Mouse (Mus musculus): ENCODE data around the gene Alg12.

Gene Alg12

DNA sequence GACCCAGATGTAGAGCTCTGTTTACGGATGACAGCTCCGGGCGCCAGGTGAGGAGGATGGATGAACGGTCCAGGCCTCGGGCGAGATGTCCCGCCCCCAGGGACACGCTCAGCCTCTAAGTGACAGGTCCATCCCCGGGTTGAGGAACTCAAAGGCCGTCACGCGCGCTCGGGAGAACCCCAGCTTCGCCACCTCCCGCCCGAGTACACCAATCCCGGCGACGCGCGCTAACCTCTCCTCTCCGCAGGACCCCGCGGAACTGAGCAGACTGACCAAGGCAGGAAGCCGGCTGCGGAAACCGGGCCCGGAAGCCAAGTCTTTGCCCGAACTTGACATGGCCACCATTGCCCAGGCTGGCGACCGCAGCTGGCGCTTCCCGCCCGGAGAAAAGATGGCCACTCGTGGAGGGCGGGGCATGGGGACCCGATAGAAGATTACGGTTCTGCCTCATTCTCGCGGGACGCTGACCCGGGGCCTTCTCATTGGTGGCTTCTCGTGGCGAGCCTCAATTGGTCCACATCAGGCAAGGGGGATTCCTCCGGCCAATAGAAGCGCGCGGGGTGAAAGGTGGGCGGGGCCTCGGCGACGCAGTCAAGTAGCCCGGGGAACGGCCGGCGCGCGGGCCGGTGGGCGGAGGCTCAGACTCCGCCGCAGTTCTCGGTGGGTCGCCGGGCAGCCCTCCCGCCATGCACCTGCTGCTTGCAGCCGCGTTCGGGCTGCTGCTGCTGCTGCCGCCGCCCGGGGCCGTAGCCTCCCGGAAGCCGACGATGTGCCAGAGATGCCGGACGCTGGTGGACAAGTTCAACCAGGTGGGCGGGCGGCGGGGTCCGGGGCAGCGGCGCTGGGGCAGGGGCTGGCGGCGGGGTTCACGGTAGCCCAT, at the start of gene Alg12, which contains the start of gene Creld2:
TSS of gene Alg12 (minus strand) at position 293 of the 880 bp plus-strand sequence.
TSS of gene Creld2 (plus strand) at position 621 of the 880 bp plus-strand sequence.
- DNase-seq (ENCODE audit: low spot score), result peak; percentile 100

- DNase-seq (ENCODE audit: low spot score), result peak; percentile 70
These were observed 49.1 kb upstream of the Alg12 start for GRCm38 (mm10) chr15:88868024-88868742.

GRCm38 (mm10) chr15:88867368-88868023, 48.4 kb upstream of the Alg12 start:
- DNase-seq (ENCODE audit: low spot score), result peak; percentile 83

- no peak for DNase-seq (ENCODE audit: low spot score)
These were observed 47.8 kb upstream of the Alg12 start for GRCm38 (mm10) chr15:88866934-88867356.

- DNase-seq (ENCODE audit: low spot score), result no peak
These were observed 47.0 kb upstream of the Alg12 start for GRCm38 (mm10) chr15:88865888-88866695.

- no peak for DNase-seq (ENCODE audit: low spot score)
These were observed 45.9 kb upstream of the Alg12 start for GRCm38 (mm10) chr15:88865061-88865460.

GRCm38 (mm10) chr15:88864270-88865030, 45.3 kb upstream of the Alg12 start:
- no peak for DNase-seq (ENCODE audit: low spot score)

- DNase-seq (ENCODE audit: low spot score), result peak; percentile 95
These were observed 44.6 kb upstream of the Alg12 start for GRCm38 (mm10) chr15:88863695-88864231.

DNA sequence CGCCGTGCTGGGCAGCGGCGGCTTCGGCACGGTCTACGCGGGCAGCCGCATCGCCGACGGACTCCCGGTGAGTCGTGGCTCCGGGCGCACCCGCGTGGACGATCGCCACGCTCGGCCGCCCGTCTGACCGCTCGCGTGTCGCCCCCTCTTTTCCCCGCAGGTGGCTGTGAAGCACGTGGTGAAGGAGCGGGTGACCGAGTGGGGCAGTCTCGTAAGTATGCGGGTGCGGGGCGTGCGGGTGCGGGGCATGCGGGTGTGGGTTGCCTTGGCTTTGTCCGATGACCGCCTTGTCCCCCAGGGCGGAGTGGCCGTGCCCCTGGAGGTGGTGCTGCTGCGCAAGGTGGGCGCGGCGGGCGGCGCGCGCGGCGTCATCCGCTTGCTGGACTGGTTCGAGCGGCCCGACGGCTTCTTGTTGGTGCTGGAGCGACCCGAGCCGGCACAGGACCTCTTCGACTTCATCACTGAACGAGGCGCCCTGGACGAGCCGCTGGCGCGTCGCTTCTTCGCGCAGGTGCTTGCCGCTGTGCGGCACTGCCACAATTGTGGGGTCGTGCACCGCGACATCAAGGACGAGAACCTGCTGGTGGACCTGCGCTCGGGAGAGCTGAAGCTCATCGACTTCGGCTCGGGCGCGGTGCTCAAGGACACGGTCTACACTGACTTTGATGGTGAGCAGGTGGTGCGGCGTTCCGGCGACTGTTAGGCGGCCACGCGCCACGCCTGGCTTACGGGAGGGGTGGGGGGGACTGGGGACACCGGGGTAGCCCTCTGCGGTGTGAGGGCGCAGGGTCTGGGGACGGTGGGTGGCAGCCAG, 44.0 kb upstream of the Alg12 start:
- no peak for DNase-seq (ENCODE audit: low spot score)

- DNase-seq (ENCODE audit: low spot score), result peak; percentile 97
These were observed 42.9 kb upstream of the Alg12 start, which contains the start of gene Pim3 for GRCm38 (mm10) chr15:88861772-88862622. TSS of gene Pim3 (plus strand) at chr15:88862186.

- DNase-seq (ENCODE audit: low spot score), result no peak
These were observed 41.7 kb upstream of the Alg12 start for GRCm38 (mm10) chr15:88860781-88861180.

GRCm38 (mm10) chr15:88859206-88859970, 40.3 kb upstream of the Alg12 start:
- no peak for DNase-seq (ENCODE audit: low spot score)

GRCm38 (mm10) chr15:88858707-88859106, 39.6 kb upstream of the Alg12 start:
- no peak for DNase-seq (ENCODE audit: low spot score)

DNA sequence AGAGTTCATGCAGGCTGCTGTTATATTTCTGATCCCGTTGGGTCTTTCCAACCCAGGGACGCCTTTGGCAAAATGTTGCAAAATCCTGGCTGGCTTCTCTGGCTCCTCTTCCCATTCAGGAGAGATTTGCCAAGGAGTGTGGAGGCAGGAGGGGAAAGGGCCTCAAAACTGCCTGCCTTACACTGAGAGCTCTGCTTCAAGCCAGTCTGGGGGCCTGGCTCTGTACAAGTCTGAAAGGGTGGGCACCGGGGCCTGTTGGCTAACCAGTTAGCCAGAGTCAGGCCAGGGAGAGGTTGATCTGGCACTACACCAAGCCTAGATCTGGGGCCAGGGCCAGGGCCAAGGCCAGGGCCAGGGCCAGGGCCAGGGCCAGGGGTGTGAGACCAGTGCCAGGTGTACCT, 39.0 kb upstream of the Alg12 start:
- peak; percentile 57 for DNase-seq (ENCODE audit: low spot score)

- DNase-seq (ENCODE audit: low spot score), result no peak
These were observed 38.2 kb upstream of the Alg12 start for GRCm38 (mm10) chr15:88857361-88857760.

DNA sequence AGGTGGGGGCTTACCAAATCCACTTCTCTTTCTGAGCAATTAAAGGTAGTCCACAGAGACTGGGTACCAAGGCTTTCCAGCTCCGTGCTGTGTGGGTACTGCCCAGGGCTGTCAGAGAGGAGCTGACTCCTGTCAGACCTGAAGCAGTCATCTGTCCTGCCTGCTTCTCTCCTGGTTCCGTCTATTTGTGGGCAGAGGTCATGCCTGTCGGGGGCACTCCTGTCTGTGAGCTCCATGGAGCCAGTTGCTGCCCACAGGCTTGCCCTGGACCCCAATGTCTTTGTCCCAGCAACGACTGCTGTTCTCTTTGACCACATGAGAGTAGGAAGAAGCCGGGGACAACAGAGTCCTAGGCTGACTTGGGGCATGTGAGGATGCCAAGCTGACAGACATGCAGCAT, 37.5 kb upstream of the Alg12 start:
- no peak for DNase-seq (ENCODE audit: low spot score)

DNA sequence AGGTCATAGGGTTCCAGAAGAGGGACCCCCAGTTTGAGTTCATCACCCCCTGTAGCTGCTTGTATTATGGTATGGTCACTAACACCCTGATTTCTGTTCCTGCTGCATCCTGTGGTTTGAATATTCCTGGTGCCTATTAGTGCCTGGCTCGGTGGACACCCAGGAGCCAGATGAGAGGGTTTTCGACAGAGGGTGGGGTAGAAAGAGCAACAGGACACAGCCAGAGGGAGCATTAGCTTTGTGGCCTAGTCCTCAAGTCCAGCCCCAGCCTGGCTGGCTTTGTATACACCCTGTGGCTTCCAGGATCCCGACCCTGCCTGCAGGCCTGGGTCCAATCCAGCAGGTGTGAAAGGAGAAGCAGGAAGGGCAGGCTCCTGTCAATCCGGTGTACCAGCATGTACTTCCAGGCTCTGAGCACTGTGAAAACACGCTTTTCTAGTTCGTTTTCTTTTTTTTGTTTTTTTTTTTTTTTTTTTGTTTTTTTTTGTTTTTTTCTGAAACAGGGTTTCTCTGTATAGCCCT, 36.8 kb upstream of the Alg12 start:
- DNase-seq (ENCODE audit: low spot score), result no peak
